Mouse (Mus musculus) cerebellum, adult 9-11 months (tissue): Measurements from ENCODE around the gene Kcnd3.

ENCODE experiments used
- DNase-seq: peaks from one replicate; pipeline ENCODE4 v3.0.0; 2022

The Kcnd3 gene

DNA sequence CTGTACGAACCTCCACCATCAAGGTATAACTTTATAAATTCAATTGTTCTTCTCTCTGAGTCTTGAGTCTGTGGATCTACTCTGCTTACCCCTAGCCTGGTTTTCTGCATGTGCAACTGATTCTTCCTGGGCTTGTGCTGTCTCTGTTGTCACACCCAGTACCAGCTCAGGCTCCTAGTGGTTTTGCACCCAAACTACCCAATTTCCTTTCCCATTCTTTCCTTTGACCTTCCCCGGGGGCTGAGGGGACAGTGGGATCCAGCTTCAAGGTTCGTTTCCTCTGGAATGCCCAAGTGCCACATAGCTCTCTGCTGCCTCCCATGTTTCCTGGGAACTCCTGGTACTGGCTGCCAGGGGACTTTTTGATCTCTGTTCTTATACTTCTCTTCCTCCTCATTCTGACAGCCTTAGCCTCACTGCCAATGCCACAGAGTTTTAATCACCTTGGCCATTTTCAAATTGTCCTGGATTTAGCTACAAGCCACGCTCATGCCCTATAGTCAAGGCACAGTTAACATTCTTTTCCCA, 214.9 kb downstream of the Kcnd3 start:
- DNase-seq, result no peak

DNA sequence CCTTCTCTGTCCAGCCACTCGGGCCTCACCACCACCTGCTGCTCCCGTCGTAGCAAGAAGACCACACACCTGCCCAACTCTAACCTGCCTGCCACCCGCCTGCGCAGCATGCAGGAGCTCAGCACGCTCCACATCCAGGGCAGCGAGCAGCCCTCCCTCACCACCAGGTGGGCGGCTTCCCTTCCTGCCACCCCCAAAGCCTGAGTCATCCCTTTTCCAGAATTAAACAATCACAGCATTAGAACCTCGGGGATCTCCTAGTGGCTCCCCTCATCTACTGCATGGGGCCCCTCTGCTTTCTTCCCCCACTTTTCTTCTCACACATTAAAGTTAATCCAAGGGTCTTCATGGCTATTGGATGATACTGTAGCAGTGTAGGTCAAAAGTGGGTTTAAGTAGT, 216.0 kb downstream of the Kcnd3 start:
- DNase-seq, result no peak

DNA sequence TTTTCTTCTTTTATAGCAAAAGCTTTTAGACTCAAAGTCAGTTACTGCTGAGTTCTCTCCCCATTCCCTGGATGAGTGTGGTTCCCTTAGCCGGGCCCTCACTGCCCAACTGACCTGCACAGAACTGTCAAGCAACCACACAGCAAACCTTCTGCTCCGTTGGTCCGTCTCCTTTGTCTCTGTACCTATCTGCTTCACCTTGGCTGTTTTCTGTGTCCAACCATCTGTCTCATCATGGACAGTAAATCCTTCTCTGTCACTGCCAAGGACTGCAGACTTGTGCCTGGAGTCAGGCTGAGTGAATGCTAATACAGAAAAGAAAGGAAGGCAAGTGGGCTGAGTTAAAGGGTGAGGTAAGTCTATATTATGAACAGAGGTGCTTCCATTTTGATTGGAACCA, 217.6 kb downstream of the Kcnd3 start:
- DNase-seq, result no peak

DNA sequence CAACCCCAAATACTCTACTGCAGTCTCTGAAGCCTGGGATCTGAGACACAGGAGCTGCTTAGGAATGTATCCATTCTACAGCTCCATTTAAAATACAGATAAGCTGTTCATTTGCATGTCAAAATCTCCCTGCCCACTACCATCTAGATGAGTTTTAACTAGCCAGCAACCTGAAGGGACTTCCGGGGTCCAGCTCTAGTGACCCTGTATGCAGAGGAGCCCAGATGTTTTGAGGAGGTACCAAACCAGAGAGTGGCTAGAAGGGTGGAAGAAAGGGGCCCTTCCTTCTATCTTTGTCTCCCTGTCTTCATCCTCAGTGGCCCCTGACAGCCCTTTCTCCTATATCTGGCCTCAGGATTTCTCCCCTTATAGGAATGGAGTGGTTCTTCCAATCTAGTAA, 218.7 kb downstream of the Kcnd3 start:
- DNase-seq, result no peak

DNA sequence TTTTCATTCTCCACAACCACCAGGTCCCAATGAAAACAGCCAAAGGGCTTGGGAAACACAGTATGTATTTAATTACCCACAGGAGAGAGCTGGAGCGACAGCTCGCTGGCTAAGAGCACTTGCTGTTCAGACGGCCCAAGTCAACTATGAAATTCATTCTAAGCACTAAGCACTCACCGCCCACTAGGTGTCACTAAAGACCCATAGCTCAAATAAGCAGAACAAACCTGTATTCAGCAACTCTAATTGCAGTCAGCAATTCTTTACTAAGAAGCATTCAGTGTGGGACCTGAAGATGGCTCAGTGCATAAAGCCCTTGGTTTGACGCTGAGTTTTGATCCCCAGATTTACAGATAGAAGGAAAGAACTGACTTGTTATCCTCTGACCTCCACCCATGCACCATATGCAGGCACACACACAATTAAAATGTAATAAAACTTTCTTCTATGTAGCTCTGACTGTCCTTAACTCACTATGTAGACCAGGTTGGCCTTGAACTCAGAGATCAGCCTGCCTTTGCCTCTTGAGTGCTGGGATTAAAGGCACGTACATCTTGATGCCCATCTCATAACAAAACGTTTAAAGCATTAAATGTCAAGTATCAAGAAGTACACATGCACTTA, 222.6 kb downstream of the Kcnd3 start:
- DNase-seq, result peak; percentile 73

DNA sequence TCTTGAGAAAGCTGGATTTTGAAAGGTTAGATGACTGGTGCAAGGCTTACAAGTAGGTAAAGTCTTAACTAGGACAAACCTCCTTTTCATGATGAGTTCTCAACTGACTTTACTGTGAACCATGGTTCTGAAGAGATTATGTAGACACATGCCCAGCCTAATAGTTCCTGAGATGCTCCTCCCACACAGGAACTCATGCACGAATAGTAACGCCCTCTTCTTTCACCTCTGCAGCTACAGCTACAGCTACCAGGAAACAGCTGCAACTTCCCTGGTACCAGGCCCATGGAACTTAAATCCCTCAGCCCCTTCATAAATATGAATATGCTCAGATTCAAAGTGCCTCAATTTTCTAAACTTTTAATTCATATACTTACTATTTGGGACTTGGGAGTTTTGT, 223.8 kb downstream of the Kcnd3 start:
- DNase-seq, result no peak

DNA sequence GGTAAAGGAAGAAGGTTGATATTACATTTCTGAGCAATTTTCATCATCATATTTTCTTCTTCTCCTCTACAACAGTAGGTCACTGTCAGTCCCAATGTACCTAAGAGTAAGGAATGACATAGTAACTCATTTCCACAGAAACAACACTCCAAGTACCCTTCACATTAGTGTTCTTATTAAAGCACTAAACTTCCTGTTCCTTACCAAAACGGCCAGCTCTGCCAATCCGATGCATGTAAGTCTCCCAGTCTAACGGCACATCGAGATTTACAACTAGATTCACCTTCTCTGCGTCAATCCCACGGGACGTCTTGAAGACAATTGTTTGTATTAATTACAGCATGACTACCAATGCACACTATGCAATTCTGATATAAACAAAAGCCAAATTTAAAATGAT, 228.2 kb downstream of the Kcnd3 start:
- no peak for DNase-seq

DNA sequence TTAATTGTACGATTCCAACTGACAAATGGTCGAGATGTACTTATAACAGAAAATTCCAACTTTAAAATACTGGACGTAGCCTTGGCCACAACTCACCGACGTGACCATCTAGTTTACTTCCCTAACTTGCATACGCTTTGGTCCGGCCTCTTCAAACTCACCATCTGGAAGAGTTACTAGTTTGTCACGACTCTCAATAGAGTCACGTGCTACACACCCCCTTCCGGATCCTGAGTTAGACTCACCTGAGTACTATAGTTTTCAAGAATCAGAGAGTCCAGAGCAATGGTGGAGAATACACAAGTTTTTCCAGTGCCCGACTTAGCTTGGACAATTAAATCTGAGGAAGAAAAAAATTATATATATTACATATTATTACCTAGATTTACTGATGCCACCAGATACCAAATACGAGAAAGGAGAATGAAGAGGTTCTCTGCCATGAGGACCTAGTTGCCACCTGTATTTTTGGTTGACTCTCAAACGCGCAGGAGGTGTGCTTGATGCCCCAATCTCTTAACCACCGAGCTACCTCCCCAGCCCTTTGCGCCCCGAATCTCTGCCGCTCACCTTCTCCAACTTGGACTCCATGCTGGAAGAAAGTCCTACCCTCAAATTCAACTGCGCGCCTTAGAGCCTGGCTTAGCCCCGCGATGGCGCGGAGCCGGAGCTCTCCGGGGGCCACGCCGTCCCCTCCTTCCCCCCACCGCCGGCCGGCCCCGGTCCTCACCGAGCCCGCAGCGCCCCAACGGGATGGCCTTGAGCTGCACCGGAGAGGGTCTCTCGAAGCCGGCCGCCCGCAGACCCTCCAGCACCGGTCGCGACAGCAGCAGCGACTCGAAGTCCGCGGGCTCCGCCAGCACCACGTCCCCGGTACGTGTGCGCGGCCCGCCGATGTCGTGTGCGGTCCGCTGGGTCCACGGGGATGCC, 234.5 kb downstream of the Kcnd3 start:
- no peak for DNase-seq

DNA sequence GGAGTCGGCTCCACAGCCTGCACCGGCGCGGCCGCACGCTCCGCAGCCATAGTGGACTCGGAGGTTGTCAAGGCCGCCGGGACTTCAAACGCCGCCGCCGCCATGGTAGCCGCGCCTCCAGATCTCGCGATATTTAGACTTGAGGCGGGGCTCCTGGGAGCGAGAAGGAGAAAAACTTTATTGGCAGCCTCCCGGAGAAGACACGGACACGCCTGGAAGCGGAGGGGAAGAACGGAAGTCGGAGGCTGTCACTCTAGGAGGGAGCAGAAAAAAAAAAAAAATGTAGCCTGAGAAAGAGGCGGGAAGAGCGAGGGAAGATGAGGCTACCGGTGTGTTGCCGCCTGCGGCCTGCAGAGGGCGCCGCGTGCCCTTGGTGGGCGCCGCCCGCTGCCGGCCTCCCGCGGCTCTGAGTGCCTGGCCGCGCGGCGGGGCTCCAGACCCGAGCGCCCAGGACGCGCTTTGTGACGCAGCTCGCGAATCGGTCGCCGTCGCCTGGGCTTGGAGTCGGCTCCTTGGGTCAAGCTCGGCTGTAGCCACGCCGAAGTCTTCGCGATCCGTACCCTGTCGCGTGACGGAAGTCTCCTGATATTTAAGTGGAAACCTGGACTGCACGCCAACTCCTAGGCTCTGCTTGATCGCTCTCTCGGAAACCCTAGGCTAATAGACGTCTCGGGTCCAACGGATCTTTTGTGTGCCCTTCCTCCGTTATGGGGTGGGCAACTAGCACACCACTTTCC, 235.4 kb downstream of the Kcnd3 start, which contains the start of gene Ddx20:
Gene Ddx20 (minus strand): TSS at position 251 of the 737 bp plus-strand sequence.
- DNase-seq, result peak; percentile 97

DNA sequence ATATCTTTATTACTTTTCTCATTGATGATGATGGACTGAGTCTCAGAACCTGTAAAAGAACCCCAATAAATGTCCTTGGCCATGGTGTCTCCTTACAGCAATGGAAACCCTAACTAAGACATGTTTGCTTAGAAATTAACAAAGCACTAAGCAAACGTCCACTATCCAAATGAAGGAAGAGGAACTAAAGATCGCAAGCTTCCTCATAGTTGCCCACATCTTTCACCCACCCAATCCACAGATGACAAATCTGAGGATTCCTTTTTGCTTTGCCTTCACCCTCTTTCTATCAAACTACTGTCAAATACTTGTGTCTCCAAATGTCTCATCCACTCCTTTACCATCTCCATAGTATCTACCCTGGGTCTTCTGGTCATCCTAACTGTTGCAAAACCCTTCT, 236.4 kb downstream of the Kcnd3 start:
- no peak for DNase-seq

DNA sequence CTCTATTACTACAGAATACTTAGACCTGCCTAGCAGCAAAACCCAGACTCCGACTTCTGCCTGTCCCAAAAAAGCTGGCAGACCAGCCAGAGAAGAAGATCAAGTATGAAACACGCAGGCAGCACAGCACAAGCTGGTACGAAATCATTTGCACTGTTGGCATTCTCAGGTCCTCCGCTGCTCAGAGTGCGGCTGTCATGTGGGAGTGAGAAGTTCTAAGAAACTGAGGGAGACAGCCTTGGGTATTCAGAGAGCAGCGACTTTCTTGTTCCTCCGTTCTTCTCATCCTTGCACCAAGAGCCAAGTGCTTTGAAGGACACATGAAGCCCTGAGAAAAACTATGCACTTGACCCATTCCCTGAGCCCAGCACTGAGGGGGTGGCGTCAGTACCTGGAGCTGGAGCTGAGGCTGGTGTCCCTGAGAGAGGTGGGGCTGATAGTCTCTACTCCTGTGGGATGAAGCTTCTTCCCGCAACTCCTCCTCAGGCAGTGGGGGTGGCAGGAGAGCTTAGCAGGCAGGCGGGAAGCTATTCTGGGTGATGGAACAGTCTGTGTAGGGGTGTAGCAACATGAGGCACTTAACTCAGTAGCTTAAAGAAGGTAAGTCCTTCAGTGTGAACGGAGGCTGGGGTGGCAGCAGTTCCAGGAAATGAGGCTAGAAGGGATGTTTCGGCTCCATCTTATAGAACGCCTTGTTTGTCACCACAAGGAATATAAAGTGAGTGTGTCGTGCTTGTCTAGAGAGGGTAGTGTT, 241.4 kb downstream of the Kcnd3 start:
- DNase-seq, result no peak

DNA sequence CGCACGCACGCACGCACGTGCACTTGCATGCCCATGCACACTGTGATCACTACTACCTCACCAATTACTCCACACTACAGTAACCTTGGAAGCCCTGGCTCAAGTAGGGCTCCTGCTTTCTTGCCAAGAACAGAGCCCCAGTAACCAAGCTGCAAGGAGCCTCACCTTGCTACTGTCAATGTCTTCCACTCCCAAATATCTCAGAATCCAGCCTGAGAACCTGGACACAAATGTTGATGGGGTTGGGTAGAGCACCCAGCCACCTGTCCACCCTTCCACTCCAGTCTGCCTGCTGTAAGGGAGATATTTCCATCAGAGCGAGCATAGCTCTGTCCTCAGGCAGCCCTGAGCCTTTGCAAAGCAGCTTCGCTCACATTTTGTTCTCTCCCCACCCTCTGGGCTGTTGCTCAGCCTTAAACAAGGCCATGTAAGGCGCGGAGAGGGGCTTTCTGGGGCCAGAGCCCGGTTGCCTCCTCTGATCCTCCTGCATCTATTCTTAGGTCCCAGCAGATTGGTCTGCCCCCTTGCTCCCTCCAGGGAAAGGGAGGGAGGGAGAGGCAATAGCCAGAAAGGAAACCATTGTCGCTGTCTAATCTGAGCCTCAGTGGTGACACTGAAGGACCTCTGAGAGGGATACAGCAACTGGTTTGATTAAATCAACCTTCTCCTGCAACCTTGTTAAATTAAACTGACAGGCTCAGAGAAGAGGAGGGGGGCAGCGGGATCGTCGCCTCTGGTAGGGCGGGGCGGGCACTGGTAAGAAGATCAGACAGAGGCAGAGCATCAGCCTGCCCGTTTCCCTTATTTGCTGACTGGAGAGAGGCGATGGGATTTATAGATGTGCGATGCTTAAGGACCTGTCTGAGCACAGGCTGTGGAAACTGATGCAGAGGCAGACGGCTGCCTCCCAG, 243.6 kb downstream of the Kcnd3 start:
- peak; percentile 81 for DNase-seq

DNA sequence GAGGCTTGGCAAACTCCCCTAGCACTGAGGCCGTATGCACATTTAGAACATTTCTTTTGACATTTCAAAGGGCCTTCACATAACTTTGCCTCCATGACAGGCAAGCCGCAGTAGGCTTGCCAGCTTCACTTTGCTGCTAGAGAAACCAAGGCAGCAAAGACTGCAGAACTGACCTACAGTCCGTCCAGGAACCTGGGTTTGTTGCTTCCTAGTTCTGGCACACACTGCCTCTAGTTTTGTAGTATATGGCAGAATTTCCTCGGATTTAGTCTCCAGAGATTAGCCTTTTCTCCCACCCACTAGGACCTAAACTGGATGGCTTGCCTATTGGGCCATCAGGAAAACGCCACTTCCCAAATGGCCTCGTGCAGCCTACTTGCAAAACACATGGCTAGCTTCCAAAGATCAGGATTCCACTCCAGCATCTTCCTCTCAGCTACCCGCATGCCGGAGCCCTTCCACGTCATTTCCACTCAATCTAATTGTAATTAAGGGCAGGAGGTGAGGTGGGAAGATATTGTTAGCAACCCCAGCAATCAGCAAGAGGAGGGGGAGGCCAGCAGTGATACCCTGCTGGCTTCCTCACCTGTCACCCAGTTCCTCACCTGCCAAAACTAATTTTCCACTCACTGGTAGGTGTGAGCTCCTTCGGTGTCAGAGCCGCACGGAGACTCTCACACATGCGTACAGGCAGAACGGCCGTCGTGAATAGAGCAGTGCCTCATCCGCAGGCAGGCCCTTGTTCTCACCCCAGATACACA, 244.4 kb downstream of the Kcnd3 start:
- DNase-seq, result peak; percentile 75

DNA sequence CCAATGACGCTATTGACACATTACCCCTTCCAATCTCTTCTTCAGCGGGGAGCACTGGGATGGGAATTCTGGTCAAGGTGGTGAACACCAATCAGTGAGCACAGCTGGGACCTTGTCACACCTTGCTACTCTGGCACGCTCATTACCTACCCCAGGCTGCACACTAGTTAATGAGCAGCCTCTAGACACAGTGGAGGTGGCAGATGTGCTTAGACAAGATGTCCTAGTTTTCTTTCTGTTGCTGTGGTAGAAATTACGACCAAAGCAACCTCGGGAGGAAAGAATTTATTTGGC, 245.0 kb downstream of the Kcnd3 start:
- no peak for DNase-seq

DNA sequence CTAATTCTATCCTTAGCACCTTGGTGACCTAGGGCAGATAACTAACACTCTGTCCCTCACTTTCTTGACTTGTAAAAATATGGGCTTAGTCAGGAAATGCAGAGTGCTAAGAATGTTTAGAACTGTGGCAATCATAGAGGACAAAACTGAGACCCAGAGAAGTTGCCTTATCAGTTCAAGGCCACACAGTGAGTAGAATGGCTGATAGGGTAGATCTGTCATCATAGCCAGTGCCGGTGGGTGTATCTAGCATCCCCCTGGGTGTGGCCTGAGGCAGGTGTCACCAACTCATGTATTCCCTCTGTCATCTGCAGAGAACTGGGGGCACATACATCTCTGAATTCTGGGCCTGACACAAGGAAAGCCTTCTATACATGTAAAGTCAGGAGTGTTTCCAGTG, 246.2 kb downstream of the Kcnd3 start:
- DNase-seq, result no peak

DNA sequence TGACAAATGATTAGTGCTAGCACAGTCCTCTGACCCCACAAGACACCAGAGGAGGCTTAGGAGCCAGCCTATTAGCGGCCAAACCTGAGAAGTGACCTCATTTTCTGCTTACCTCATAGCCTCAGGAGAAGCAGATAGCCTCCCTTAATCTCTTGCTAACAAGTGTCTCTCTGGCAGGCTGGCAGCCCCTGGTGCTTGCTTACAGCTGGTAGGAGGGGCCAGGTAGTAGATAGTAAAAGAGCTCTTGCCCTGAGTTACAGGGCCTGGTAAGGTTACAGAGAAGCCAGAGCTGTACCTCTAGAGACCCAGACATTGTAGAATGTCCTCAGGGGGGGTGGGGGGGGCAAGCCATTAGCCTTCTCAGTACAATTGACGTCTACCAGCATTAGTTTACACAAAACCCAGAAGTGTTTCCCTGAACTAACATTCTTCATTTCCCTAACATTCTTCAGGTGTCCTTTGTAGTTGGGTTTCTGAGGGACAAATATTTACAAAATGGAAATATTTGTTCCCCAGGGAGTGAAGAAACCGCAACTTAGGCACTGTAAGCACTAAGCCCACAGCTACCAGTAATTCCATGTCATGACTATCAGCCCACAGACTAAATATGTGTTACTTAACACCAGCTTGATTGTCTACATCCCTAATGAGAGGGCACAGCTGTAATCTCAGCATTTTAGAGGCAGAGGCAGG, 247.3 kb downstream of the Kcnd3 start:
- DNase-seq, result peak; percentile 29

DNA sequence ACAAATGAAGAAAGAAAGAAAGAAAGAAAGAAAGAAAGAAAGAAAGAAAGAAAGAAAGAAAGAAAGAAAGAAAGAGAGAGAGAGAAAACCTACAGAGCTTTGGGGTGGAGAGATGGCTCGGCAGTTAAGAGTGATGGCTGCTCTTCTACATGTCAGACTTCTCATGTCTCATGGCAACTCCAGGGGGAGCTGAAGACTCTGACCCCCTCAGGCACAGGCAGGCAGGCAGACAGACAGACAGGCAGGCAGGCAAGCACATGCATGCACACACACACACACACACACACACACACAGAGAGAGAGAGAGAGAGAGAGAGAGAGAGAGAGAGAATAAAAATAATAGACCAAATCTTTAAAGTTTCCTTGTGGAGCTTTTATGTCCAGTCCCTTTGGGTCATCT, 248.7 kb downstream of the Kcnd3 start:
- DNase-seq, result peak; percentile 3

DNA sequence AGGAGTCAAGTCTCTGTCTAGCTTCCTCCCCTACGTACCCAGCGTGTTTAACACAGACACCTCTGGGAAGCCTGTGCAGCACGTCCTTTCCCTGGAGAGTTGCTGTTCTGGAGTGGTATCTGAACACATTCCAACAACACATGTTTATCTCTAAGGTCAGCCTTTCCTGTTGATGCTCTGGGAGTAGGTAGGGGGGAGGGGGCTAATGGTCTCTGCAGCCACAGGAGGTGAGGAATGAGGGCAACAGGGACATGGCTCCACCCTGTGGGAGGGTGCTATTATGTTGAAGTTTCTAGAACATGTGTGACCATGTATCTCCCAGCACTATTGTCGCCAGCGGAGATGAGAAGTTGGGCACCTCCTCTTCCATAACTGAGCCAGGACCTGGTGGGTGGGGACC, 249.3 kb downstream of the Kcnd3 start:
- peak; percentile 34 for DNase-seq

DNA sequence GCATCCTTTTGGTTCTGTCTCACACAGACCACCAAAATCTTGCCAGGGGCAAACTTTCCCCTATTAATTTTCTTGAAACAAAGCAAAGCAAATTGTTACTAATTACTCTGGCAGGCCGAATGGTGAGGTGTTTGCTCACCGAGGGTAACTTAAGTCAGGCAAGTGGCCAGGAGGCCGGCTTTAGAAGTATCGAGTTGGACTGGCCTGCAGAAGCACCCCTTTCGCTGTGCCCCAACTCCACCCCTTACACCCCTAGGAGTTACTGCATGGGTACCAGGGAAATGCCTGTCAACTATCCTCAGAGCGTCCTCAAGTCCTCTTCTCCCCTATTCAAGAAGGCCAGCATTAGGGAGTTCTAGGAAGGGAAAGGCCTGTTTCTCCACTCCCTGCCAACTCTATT, 251.4 kb downstream of the Kcnd3 start:
- DNase-seq, result peak; percentile 53
